ENCODE assay signal across 14 mouse cellular contexts in the genomic region with DNA sequence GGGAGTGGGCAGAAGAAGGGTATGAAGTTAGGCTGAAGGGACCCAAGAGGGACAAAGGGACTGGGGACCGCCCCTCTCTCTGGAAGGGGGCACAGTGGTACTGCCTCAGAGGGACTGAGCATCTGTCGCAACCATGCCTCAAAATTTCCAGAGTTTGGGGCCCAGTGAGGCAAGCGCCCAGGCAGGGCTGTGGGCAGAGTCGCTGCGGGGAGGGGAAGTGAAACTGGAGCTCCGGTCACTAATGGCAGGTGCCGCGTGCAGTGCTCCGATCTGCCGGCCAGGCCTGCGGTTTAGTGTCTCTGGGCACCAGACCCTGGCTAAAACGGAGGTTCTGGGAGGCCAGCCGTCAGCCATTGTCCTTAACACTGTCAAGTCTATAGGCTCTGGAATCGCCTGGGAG.
DNase-seq lines count a peak whose midpoint lies in the region; ATAC-seq and TF ChIP-seq lines count a peak whose summit lies in the region.
"Had no signal": no experiment of that assay in that cellular context is flagged by ENCODE, and none has a peak within 500 bp of the region (broad histone marks: within the 10 kb centered on the region; RNA-seq: fewer than 3 reads in every experiment).

No protein-coding gene starts in this region.

- H3K27ac ChIP-seq in heart, embryonic 12.5 days (ENCODE audit: poor library complexity, severe bottlenecking): no peak overlapping the region
- H3K27ac ChIP-seq: embryonic facial prominence, embryonic 10.5 days; liver, embryonic 15.5 days had no signal

- H3K27me3 ChIP-seq in heart, embryonic 12.5 days (replicated peaks): no peaks in the 10 kb centered on the region
- no peaks in the 10 kb centered on the region for H3K27me3 ChIP-seq in E14TG2a.4 (ENCODE audit: insufficient read depth, low read length)
- H3K27me3 ChIP-seq: liver, embryonic 15.5 days had no signal

- H3K4me3 ChIP-seq in heart, embryonic 12.5 days: no peak overlapping the region
- H3K4me3 ChIP-seq in E14TG2a.4 (replicated peaks; ENCODE audit: low read length): peak overlapping the region; percentile 49
- H3K4me3 ChIP-seq: embryonic facial prominence, embryonic 10.5 days; liver, embryonic 15.5 days had no signal

- 89% methylated on average over 14 of the region's 14 CpGs for WGBS in heart, embryonic 12.5 days

- intact Hi-C loops in heart, postnatal 36 days (cut with DNase I): no loop called here

- no peaks in the 10 kb centered on the region for H3K4me1 ChIP-seq in heart, embryonic 12.5 days (replicated peaks)
- H3K4me1 ChIP-seq in E14TG2a.4 (replicated peaks; ENCODE audit: low read depth, low read length): peaks cover 58% of the 10 kb centered on the region

- no peak for ATAC-seq in heart, embryonic 12.5 days (ENCODE audit: insufficient number of reproducible peaks, low FRiP score)
- ATAC-seq in monocyte, adult 5-6 weeks (replicated peaks; ENCODE audit: insufficient number of reproducible peaks, low FRiP score, low TSS enrichment, poor library complexity, severe bottlenecking): peak; percentile 75
- ATAC-seq: inflammation-experienced regulatory T-cells, adult 6 months had no signal

- peaks cover 90% of the 10 kb centered on the region for H3K36me3 ChIP-seq in heart, embryonic 12.5 days
- peaks cover 73% of the 10 kb centered on the region for H3K36me3 ChIP-seq in E14TG2a.4 (ENCODE audit: insufficient read depth, low read length)

- no peak overlapping the region for H3K4me2 ChIP-seq in heart, embryonic 12.5 days
- H3K4me2 ChIP-seq: liver, embryonic 15.5 days had no signal

- no peak overlapping the region for H3K9ac ChIP-seq in heart, embryonic 12.5 days
- H3K9ac ChIP-seq: liver, embryonic 15.5 days had no signal

- DNase-seq in heart, adult 18-20 months: peak; percentile 37 to 77
- DNase-seq in heart, postnatal 36 days: peak; percentile 32 to 43
- no peak for DNase-seq in cerebellum, adult 9-11 months
- DNase-seq in thymus, postnatal 36 days: no peak
- no peak for DNase-seq in MN1 (ENCODE audit: low spot score)
- DNase-seq: layer of hippocampus, postnatal 36 days; right cerebral cortex, postnatal 14 days; thymus, postnatal 4 days had no signal

- TF ChIP-seq CTCF in E14TG2a.4 (conservative IDR thresholded peaks at IDR 0.05; ENCODE audit: low read length): no peak

- peaks cover 10% of the 10 kb centered on the region for H3K9me3 ChIP-seq in heart, embryonic 12.5 days (replicated peaks)
- no peaks in the 10 kb centered on the region for H3K9me3 ChIP-seq in E14TG2a.4 (ENCODE audit: low read length)

Comparison
In these comparisons a context has a peak if more than half of its experiments do, and no peak if none do; other contexts are left out.
1. DNase-seq: peak in heart, adult 18-20 months (2 of 2) and heart, postnatal 36 days (2 of 2); none in cerebellum, adult 9-11 months (single experiment), thymus, postnatal 36 days (0 of 2) and MN1 (single experiment).